Mouse (Mus musculus): ENCODE results near the gene Slc8a3.
"Not testable (repeated sequence)": the region's sequence is repeated elsewhere in the genome, so short reads cannot be mapped to it uniquely, and the experiment has no call there.

Gene Slc8a3

DNA sequence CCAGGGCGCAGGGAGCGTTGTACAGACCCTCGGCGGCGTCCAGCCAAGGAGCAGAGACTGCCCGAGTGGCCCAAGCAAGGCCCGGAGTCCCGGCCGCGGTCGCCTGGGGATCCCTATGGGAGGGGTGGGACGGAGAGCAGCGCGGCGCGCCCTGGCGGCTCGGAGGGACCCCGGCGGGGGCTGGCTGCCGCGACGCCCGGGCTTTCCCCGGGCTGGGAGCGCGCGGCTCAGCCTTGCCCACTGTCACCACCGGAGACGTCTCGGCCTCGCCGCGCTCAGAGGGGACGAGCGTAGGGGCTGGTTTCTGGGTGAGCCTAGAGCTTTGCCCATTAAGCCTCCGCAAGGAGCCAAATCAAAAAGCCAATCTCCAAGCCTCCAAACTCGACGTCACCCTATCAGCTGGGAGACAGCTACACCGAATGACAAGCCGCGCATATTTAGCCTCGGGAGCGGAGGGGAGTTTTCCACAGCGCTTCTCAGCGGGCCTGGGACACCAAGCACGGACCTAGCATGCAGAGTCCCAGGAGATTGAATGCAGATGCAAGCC, at the start of gene Slc8a3:
Slc8a3 (minus strand) TSS at position 306 of the 547 bp plus-strand sequence.
- no peak for DNase-seq (ENCODE audit: low read depth, low spot score)

- DNase-seq (ENCODE audit: low read depth, low spot score): not testable (repeated sequence)
Measured at GRCm38 (mm10) chr12:81379364-81379763, 46.4 kb upstream of the Slc8a3 start, which contains the start of gene Gm4787. Gene Gm4787, minus strand, starts transcription at chr12:81379464.

DNA sequence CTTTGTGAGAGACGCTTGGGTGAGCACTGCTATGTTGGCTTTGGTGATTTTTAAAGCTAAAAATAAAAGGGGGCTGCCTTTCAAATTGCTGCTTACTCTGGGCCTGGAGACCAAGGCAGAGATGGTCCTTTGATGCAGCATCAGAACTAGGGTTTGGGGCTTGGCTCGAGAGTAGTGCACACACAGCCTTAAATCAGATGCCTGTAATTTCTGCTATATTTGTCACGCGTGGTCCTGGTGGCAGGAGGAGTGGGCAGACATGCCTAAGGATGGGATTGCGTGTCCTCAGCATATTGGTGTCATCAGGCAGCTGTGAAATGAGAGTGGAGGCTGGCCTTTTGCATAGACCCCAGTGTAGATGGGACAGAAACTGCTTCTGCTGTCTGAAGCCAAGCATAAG, 861 bp upstream of the Slc8a3 start:
- no peak for DNase-seq (ENCODE audit: low read depth, low spot score)

DNA sequence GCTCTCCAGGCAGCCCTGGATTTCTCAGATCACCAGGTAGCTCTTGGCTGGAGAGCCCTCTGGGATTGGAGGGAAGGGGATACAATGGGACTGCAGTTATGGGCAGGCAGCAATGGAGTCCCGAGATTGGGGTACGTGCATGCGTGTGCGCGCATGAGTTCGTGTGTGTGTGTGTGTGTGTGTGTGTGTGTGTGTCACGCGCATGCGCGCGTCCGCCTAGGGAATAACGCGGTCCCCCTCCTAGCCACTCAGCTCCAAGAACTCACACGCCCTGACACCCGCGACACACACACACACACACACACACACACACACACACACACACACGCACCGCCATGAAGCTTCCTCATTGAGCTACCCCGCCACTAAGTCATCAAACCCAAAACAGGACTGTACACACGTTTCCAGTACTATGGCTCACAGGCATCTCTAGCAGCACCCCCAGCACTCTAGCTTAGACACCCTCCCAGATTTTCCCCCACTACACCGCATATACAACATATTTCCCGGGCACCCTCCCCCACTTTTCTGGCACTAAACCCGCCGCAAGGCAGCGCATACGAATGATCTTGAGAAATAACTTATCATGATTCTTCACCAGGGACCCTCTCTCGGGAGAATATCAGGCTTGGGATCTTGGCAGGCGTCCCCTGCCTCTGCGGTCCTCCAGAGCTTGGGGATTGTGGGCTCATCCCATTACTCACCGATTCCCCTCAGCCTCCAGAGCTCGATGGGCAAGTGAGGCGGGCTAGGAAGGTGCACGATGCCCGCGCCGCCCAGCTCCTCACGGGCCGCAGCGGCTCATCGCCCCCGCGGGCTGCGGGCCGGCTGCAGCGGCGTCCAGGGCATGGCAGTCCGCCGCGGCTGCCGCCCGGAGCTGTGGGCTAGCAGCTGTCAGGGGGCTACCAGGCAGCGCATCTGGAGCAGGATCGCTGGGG, 774 bp downstream of the Slc8a3 start:
- DNase-seq (ENCODE audit: low read depth, low spot score): no peak

GRCm38 (mm10) chr12:81331046-81331638, 1.8 kb downstream of the Slc8a3 start:
- DNase-seq (ENCODE audit: low read depth, low spot score): no peak

DNA sequence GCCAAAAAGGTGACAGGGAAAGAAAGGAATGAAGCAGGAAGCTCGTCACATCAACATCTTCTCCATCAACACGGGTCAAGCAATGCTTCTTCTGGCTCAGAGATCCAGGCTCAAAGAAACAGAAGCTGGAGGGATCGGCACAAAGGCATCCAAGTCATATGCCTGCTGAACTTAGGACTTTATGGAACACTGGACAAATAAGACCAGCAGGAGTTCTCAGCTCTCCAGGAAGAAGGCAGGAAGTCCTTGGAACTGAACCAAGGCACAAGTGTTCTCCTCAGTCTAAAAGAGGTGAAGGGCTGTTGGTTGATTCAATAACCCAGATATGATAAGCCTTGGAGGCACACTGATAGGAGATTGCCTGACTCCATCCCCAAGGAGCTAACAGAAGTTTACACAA, 8.0 kb downstream of the Slc8a3 start:
- DNase-seq (ENCODE audit: low read depth, low spot score): no peak

- no peak for DNase-seq (ENCODE audit: low read depth, low spot score)
Measured at GRCm38 (mm10) chr12:81324116-81324515, 8.9 kb downstream of the Slc8a3 start.

DNA sequence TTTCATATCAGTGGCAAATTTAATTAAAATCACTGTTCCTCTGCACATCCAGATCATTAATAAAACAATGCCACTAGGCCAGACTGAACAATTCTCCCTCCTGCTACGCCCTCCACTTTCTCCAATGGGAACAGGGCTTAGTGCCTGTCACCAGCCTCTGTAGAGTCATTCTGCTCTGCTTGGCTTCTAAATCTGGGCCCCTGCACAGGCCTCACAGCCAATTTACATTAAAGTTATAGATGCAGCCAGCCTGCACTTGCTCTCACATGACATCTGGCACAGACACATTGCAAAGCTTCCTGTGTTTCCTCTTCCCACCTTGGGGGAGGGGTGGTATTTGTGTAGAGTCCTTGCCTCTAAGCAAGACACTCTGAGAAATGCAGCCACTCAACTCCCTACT, 12.0 kb downstream of the Slc8a3 start:
- DNase-seq (ENCODE audit: low read depth, low spot score): no peak

- no peak for DNase-seq (ENCODE audit: low read depth, low spot score)
Measured at GRCm38 (mm10) chr12:81317811-81318210, 15.2 kb downstream of the Slc8a3 start.

DNA sequence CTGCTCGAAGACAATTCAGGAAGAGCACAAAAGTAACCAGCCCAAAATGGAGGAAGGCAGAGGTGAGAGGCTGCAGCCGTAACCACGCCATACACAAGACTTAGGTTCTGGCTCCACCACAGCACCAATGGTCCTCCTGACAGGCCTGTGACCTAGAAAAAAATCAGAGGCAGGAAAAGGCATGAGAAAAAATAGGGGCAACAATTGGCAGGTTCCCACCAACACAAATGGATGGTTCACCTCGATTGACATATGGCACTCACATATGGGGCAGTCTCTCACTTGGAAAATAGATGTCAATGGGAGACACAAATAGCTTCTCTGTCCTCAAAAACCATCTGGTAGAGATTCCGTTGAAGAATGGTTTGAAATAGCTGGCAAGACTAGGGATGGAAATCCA, 17.0 kb downstream of the Slc8a3 start:
- no peak for DNase-seq (ENCODE audit: low read depth, low spot score)

- DNase-seq (ENCODE audit: low read depth, low spot score): no peak
Measured at GRCm38 (mm10) chr12:81303626-81304025, 29.4 kb downstream of the Slc8a3 start.

- no peak for DNase-seq (ENCODE audit: low read depth, low spot score)
Measured at GRCm38 (mm10) chr12:81294613-81295012, 38.4 kb downstream of the Slc8a3 start.

DNA sequence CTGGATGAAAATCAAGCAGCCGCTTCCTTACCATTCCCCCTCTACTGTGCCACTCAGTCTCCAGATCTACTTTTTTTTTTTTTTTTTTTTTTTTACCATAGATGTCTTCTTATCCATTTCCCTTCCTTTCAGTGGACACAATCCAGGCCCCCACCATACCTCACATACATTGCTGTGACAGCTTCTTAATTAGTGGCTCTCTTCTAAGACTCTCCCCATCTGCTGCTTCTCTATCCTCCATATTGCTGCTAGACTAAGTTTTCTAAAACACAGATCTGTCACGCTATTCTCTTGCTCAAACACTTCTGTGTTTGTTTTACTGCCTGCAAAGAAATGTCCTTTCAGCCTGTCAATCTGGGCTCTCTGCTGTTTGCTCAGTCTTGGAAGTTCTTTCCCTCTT, 54.9 kb downstream of the Slc8a3 start:
- DNase-seq (ENCODE audit: low read depth, low spot score): no peak

DNA sequence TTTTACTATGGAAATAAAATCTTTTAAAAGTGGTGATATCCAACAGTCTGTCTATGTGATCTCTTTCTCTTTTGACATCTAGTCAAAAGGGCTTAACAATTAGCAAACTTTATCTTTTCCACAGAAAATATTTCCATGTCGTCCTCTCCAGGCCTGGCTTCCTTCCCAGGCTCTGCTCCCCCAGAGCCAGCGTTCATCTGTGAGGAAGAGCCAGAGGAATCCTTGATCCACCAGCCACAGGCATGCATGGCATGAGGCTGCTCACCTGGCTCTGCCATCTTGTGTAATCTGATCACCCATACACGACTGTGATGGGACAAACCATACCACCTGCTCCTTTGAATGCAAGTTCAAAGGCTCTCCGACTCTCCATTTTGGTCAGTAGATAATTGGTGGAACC, 58.4 kb downstream of the Slc8a3 start:
- no peak for DNase-seq (ENCODE audit: low read depth, low spot score)

GRCm38 (mm10) chr12:81273333-81273732, 59.6 kb downstream of the Slc8a3 start:
- DNase-seq (ENCODE audit: low read depth, low spot score): no peak

GRCm38 (mm10) chr12:81269246-81269645, 63.7 kb downstream of the Slc8a3 start:
- DNase-seq (ENCODE audit: low read depth, low spot score): no peak

- DNase-seq (ENCODE audit: low read depth, low spot score): no peak
Measured at GRCm38 (mm10) chr12:81262821-81263220, 70.2 kb downstream of the Slc8a3 start.

DNA sequence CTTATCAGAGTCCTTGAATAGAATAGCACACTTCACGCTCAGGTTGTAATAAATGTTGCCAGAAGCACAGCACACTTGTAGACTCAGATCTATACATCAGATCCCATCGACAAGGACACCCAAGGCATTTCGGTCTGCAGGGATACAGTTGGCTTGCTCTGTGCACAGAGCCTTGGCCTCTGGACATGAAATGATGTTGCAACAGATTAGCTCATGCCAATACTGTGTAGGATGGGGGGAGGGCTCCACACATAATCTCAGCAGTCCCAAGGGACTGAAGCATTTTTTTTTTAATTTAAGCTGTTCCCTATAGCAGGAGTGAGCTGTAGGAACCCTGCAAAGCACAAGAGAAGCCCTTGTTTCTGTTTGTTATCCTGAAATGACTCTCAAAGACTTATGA, 74.8 kb downstream of the Slc8a3 start:
- no peak for DNase-seq (ENCODE audit: low read depth, low spot score)

DNA sequence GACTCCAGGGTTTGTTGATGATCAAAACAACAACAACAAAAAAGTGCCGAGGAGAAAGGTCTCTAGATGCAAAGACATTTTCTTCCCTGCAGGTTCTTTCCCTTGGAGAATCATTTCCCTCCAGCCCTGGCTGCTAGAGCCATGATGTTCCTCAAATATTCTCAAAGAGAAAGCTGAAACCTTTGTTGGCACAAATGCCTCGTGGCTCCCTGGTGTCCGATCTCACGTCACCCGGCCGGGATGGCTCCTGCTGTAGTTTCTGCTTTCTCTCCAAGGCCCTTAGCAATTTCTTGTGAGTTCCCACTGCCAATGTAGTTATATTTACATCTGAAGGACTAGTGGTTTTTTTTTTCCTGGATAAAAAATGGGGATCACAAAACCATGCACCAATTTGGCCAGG, 87.6 kb downstream of the Slc8a3 start:
- DNase-seq (ENCODE audit: low read depth, low spot score): no peak

DNA sequence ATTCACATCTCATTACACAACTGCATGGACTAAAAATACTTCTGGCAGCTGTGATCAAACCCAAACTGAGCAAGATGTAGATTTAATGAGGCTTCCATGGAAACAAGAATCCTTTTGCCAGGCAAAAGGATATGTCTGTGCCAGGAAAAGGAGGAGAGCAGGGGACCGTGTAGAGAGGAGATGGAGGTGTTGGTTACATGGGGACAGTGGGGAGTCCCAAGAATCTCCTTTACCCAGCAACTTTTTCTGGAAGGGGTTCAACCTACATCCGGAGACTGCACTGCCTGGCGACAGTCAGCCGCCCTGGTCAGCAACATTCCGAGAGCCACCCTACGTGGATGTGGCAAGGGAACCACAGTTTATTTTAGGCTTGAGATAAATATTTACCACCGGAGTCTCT, 88.0 kb downstream of the Slc8a3 start:
- no peak for DNase-seq (ENCODE audit: low read depth, low spot score)

GRCm38 (mm10) chr12:81244492-81244891, 88.5 kb downstream of the Slc8a3 start:
- DNase-seq (ENCODE audit: low read depth, low spot score): no peak

GRCm38 (mm10) chr12:81241676-81242075, 91.3 kb downstream of the Slc8a3 start:
- DNase-seq (ENCODE audit: low read depth, low spot score): no peak

GRCm38 (mm10) chr12:81241096-81241495, 91.9 kb downstream of the Slc8a3 start:
- no peak for DNase-seq (ENCODE audit: low read depth, low spot score)
